Mouse (Mus musculus): ENCODE measurements around the gene Ctrc. TPM values are rescaled to one million over a fixed set of nuclear protein-coding genes. Genes with fewer than 3 reads are reported as not detected.

The Ctrc gene
- polyA plus RNA-seq, 1 experiment, result 13.9 TPM

GRCm38 (mm10) chr4:141791486-141791885, 54.7 kb downstream of the Ctrc start:
- H3K36me3 ChIP-seq (ENCODE audit: control insufficient read depth, insufficient read depth, low read length), result peaks cover 5% of the 10 kb centered on the region
- WGBS, result 84% methylated on average over 7 of the region's 7 CpGs

GRCm38 (mm10) chr4:141790524-141790990, 55.6 kb downstream of the Ctrc start, which contains the start of gene Dnajc16:
Gene Dnajc16, minus strand, starts transcription at chr4:141790931.
- Histone ChIP-seq H3K4me1 (ENCODE audit: control insufficient read depth, insufficient read depth, insufficient read length, low read length) (peaks cover 11% of the 10 kb centered on the region; the same call in 1 of the 2 replicates), H3K27me3 (ENCODE audit: control insufficient read depth, insufficient read depth, low read length) (no peaks in the 10 kb centered on the region), H3K4me3 (ENCODE audit: low read depth, low read length) (peak within 1 kb of the TSS; percentile 88), H3K27ac (ENCODE audit: insufficient read depth, low read depth, low read length) (peak within 1 kb of the TSS; percentile 52), H3K36me3 (ENCODE audit: control insufficient read depth, insufficient read depth, low read length) (peaks cover 5% of the 10 kb centered on the region)
- WGBS, result under 1% methylated on average over 42 of the region's 42 CpGs
- TF ChIP-seq POLR2A (IDR thresholded peaks at IDR 0.05; ENCODE audit: low read depth, low read length), result peak; percentile 94
- no peak for TF ChIP-seq CTCF (IDR thresholded peaks at IDR 0.05; ENCODE audit: extremely low read depth, insufficient read length, insufficient replicate concordance, low read depth, low read length)

More at GRCm38 (mm10) chr4:141791486-141791885, 54.7 kb downstream of the Ctrc start:
- H3K27me3 ChIP-seq (ENCODE audit: control insufficient read depth, insufficient read depth, low read length), result no peaks in the 10 kb centered on the region
- TF ChIP-seq CTCF (IDR thresholded peaks at IDR 0.05; ENCODE audit: extremely low read depth, insufficient read length, insufficient replicate concordance, low read depth, low read length) (no peak), POLR2A (IDR thresholded peaks at IDR 0.05; ENCODE audit: low read depth, low read length) (no peak)
- H3K4me3 ChIP-seq (ENCODE audit: low read depth, low read length), result no peak overlapping the region
- no peak overlapping the region; the same call in 1 of the 2 replicates for H3K27ac ChIP-seq (ENCODE audit: insufficient read depth, low read depth, low read length)
- H3K4me1 ChIP-seq (ENCODE audit: control insufficient read depth, insufficient read depth, insufficient read length, low read length), result peaks cover 11% of the 10 kb centered on the region; the same call in 1 of the 2 replicates

- Histone ChIP-seq H3K4me3 (ENCODE audit: low read depth, low read length) (peak overlapping the region; percentile 88), H3K27ac (ENCODE audit: insufficient read depth, low read depth, low read length) (no peak overlapping the region; the same call in 1 of the 2 replicates), H3K27me3 (ENCODE audit: control insufficient read depth, insufficient read depth, low read length) (no peaks in the 10 kb centered on the region), H3K36me3 (ENCODE audit: control insufficient read depth, insufficient read depth, low read length) (peaks cover 6% of the 10 kb centered on the region), H3K4me1 (ENCODE audit: control insufficient read depth, insufficient read depth, insufficient read length, low read length) (peaks cover 4% of the 10 kb centered on the region; the same call in 1 of the 2 replicates)
- no peak for TF ChIP-seq CTCF (IDR thresholded peaks at IDR 0.05; ENCODE audit: extremely low read depth, insufficient read length, insufficient replicate concordance, low read depth, low read length)
- no peak for TF ChIP-seq POLR2A (IDR thresholded peaks at IDR 0.05; ENCODE audit: low read depth, low read length)
- 27% methylated on average over 3 of the region's 3 CpGs for WGBS
These were observed 56.5 kb downstream of the Ctrc start for GRCm38 (mm10) chr4:141789564-141790218.

GRCm38 (mm10) chr4:141787462-141787861, 58.7 kb downstream of the Ctrc start:
- Histone ChIP-seq H3K27me3 (ENCODE audit: control insufficient read depth, insufficient read depth, low read length) (no peaks in the 10 kb centered on the region), H3K36me3 (ENCODE audit: control insufficient read depth, insufficient read depth, low read length) (peaks cover 24% of the 10 kb centered on the region), H3K4me3 (ENCODE audit: low read depth, low read length) (no peak overlapping the region), H3K4me1 (ENCODE audit: control insufficient read depth, insufficient read depth, insufficient read length, low read length) (peaks cover 7% of the 10 kb centered on the region; the same call in 1 of the 2 replicates), H3K27ac (ENCODE audit: insufficient read depth, low read depth, low read length) (no peak overlapping the region)
- 83% methylated on average over 7 of the region's 7 CpGs for WGBS
- TF ChIP-seq POLR2A (IDR thresholded peaks at IDR 0.05; ENCODE audit: low read depth, low read length) (no peak), CTCF (IDR thresholded peaks at IDR 0.05; ENCODE audit: extremely low read depth, insufficient read length, insufficient replicate concordance, low read depth, low read length) (no peak)

GRCm38 (mm10) chr4:141787046-141787445, 59.1 kb downstream of the Ctrc start:
- no peak overlapping the region for H3K4me3 ChIP-seq (ENCODE audit: low read depth, low read length)
- TF ChIP-seq CTCF (IDR thresholded peaks at IDR 0.05; ENCODE audit: extremely low read depth, insufficient read length, insufficient replicate concordance, low read depth, low read length) (no peak), POLR2A (IDR thresholded peaks at IDR 0.05; ENCODE audit: low read depth, low read length) (no peak)
- 21% methylated on average over 6 of the region's 6 CpGs for WGBS
- no peak overlapping the region for H3K27ac ChIP-seq (ENCODE audit: insufficient read depth, low read depth, low read length)
- peaks cover 7% of the 10 kb centered on the region; the same call in 1 of the 2 replicates for H3K4me1 ChIP-seq (ENCODE audit: control insufficient read depth, insufficient read depth, insufficient read length, low read length)
- peaks cover 26% of the 10 kb centered on the region for H3K36me3 ChIP-seq (ENCODE audit: control insufficient read depth, insufficient read depth, low read length)
- no peaks in the 10 kb centered on the region for H3K27me3 ChIP-seq (ENCODE audit: control insufficient read depth, insufficient read depth, low read length)

GRCm38 (mm10) chr4:141786141-141786540, 60.0 kb downstream of the Ctrc start:
- Histone ChIP-seq H3K4me1 (ENCODE audit: control insufficient read depth, insufficient read depth, insufficient read length, low read length) (peaks cover 7% of the 10 kb centered on the region; the same call in 1 of the 2 replicates), H3K36me3 (ENCODE audit: control insufficient read depth, insufficient read depth, low read length) (peaks cover 30% of the 10 kb centered on the region), H3K4me3 (ENCODE audit: low read depth, low read length) (no peak overlapping the region), H3K27ac (ENCODE audit: insufficient read depth, low read depth, low read length) (no peak overlapping the region), H3K27me3 (ENCODE audit: control insufficient read depth, insufficient read depth, low read length) (no peaks in the 10 kb centered on the region)
- WGBS, result 89% methylated on average over 13 of the region's 13 CpGs
- TF ChIP-seq CTCF (IDR thresholded peaks at IDR 0.05; ENCODE audit: extremely low read depth, insufficient read length, insufficient replicate concordance, low read depth, low read length) (no peak), POLR2A (IDR thresholded peaks at IDR 0.05; ENCODE audit: low read depth, low read length) (no peak)

- H3K4me1 ChIP-seq (ENCODE audit: control insufficient read depth, insufficient read depth, insufficient read length, low read length), result peaks cover 6% of the 10 kb centered on the region; the same call in 1 of the 2 replicates
- H3K27me3 ChIP-seq (ENCODE audit: control insufficient read depth, insufficient read depth, low read length), result no peaks in the 10 kb centered on the region
- H3K36me3 ChIP-seq (ENCODE audit: control insufficient read depth, insufficient read depth, low read length), result peaks cover 39% of the 10 kb centered on the region
- TF ChIP-seq POLR2A (IDR thresholded peaks at IDR 0.05; ENCODE audit: low read depth, low read length) (no peak), CTCF (IDR thresholded peaks at IDR 0.05; ENCODE audit: extremely low read depth, insufficient read length, insufficient replicate concordance, low read depth, low read length) (no peak)
- WGBS, result 81% methylated on average over 5 of the region's 5 CpGs
- H3K4me3 ChIP-seq (ENCODE audit: low read depth, low read length), result no peak overlapping the region
- no peak overlapping the region for H3K27ac ChIP-seq (ENCODE audit: insufficient read depth, low read depth, low read length)
These were observed 61.3 kb downstream of the Ctrc start for GRCm38 (mm10) chr4:141784835-141785234.

Measured in small intestine, adult 2 months (tissue).